Mouse (Mus musculus) urinary bladder, postnatal 14 days (tissue): ENCODE measurements around the gene Ssr1.

Experiments
- DNase-seq: peaks from one replicate; pipeline ENCODE4 v3.0.0; 2021; ENCODE audit warnings: low spot score

Ssr1 gene

DNA sequence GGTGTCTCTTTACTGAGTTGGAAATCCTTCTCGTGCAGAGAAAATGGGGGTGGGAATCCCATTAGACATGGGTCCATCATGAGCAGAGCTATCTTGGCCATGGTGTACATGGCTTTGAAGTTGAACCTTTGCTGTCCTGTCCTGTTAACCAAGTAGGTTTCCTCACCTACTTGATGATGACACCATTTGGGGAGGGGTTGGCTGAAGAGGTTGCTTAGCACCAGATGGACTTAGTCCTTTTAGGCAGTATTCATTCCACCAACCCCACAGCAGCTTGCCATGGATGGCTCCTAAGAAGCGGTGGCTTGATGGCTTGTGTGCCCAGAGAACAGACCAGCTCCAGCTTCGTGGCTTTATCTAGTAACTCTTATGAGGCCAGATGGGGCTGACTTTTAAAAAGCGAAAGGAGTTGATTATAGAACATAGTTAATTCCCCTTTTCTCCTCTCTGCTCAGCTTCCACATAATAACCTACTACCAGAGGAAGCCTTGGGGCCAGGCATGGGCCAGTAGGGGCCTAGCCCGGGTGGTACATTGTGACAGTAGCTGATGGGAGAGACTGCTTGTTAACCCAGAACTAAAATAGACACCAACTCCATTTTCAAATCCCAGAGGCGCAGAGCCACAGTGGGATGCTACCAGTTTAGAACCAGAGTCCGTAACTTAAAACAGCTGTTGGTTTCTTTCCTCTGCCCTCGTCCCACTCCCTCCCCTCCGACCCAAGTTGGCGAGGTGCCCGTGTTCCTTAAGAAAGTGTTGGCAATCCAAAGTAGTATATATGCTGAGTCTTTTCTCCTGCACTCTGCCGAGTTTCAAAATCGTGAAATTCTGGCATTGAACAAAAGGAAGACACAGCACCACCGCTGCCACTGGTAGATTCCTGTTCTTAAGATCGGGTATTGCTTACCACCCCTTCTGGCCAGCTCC lies 75.4 kb downstream of the Ssr1 start:
- DNase-seq, result no peak
